In genomic region chr15:91502235-91502634, GRCm38 (mm10) we compare ENCODE assay signal across 26 mouse cellular contexts.
DNase-seq lines count a peak whose midpoint lies in the region; ATAC-seq and TF ChIP-seq lines count a peak whose summit lies in the region.
"Had no signal": no experiment of that assay in that cellular context is flagged by ENCODE, and none has a peak within 500 bp of the region (broad histone marks: within the 10 kb centered on the region; RNA-seq: fewer than 3 reads in every experiment).

No protein-coding gene starts in this region.

- peak overlapping the region; percentile 6; the same call in 1 of the 2 replicates for H3K27ac ChIP-seq in hindbrain, embryonic 14.5 days
- no peak overlapping the region for H3K27ac ChIP-seq in hindbrain, embryonic 12.5 days
- H3K27ac ChIP-seq in lung, embryonic 14.5 days (ENCODE audit: low read depth): no peak overlapping the region
- peak overlapping the region; percentile 80 for H3K27ac ChIP-seq in forebrain, embryonic 13.5 days
- H3K27ac ChIP-seq in neural tube, embryonic 14.5 days (ENCODE audit: low read depth, low read length): no peak overlapping the region
- H3K27ac ChIP-seq: heart, embryonic 15.5 days; kidney, embryonic 15.5 days; left cerebral cortex, adult 2 months; limb, embryonic 15.5 days; liver, embryonic 14.5 days; lung, embryonic 15.5 days; midbrain, embryonic 12.5 days had no signal

- no peak for DNase-seq in hindbrain, embryonic 14.5 days (ENCODE audit: low spot score)
- DNase-seq in lung, embryonic 14.5 days: no peak
- no peak for DNase-seq in lung, adult 18-20 months
- DNase-seq in adrenal gland, postnatal 25 days: no peak
- DNase-seq in left cerebral cortex, adult 11 months (ENCODE audit: low spot score): no peak
- DNase-seq: adrenal gland, postnatal 14 days; cerebellum, adult 11-12 months; cerebellum, adult 9-11 months; gastrocnemius, postnatal 10 days; spleen, adult 18-20 months; thymus, adult 18-20 months; thymus, postnatal 25 days had no signal

- no peaks in the 10 kb centered on the region for H3K27me3 ChIP-seq in hindbrain, embryonic 14.5 days (ENCODE audit: control insufficient read depth, insufficient read depth, low read length)
- no peaks in the 10 kb centered on the region for H3K27me3 ChIP-seq in hindbrain, embryonic 12.5 days
- H3K27me3 ChIP-seq in lung, embryonic 14.5 days (ENCODE audit: insufficient read depth, low read length): no peaks in the 10 kb centered on the region
- no peaks in the 10 kb centered on the region for H3K27me3 ChIP-seq in forebrain, embryonic 13.5 days
- no peaks in the 10 kb centered on the region for H3K27me3 ChIP-seq in neural tube, embryonic 14.5 days (ENCODE audit: control insufficient read depth, insufficient read depth, low read length)
- H3K27me3 ChIP-seq: embryonic facial prominence, embryonic 13.5 days; heart, embryonic 15.5 days; kidney, embryonic 15.5 days; limb, embryonic 15.5 days; lung, embryonic 15.5 days; megakaryocyte, embryonic 14.5 days; midbrain, embryonic 12.5 days had no signal

- no peaks in the 10 kb centered on the region for H3K9me3 ChIP-seq in hindbrain, embryonic 14.5 days (ENCODE audit: control insufficient read depth, low read length)
- no peaks in the 10 kb centered on the region for H3K9me3 ChIP-seq in hindbrain, embryonic 12.5 days (replicated peaks)
- no peaks in the 10 kb centered on the region for H3K9me3 ChIP-seq in lung, embryonic 14.5 days (ENCODE audit: low read depth, low read length)
- H3K9me3 ChIP-seq in forebrain, embryonic 13.5 days (replicated peaks): no peaks in the 10 kb centered on the region
- no peaks in the 10 kb centered on the region for H3K9me3 ChIP-seq in neural tube, embryonic 14.5 days (ENCODE audit: control insufficient read depth, low read length)
- H3K9me3 ChIP-seq: embryonic facial prominence, embryonic 13.5 days; heart, embryonic 15.5 days; kidney, embryonic 15.5 days; limb, embryonic 15.5 days; lung, embryonic 15.5 days; midbrain, embryonic 12.5 days had no signal

- H3K4me2 ChIP-seq in hindbrain, embryonic 14.5 days (replicated peaks): no peak overlapping the region
- no peak overlapping the region for H3K4me2 ChIP-seq in hindbrain, embryonic 12.5 days (replicated peaks)
- H3K4me2 ChIP-seq in lung, embryonic 14.5 days: no peak overlapping the region
- no peak overlapping the region for H3K4me2 ChIP-seq in forebrain, embryonic 13.5 days
- no peak overlapping the region for H3K4me2 ChIP-seq in neural tube, embryonic 14.5 days (ENCODE audit: low read depth, low read length)
- H3K4me2 ChIP-seq: embryonic facial prominence, embryonic 13.5 days; heart, embryonic 15.5 days; kidney, embryonic 15.5 days; limb, embryonic 15.5 days; lung, embryonic 15.5 days; midbrain, embryonic 12.5 days had no signal

- H3K4me1 ChIP-seq in hindbrain, embryonic 14.5 days (replicated peaks; ENCODE audit: control insufficient read depth, insufficient read depth, low read length): 0 out of 2 replicates have a peak, but pooled peaks cover 12% of the 10 kb centered on the region
- peaks cover 14% of the 10 kb centered on the region for H3K4me1 ChIP-seq in hindbrain, embryonic 12.5 days
- peaks cover 3% of the 10 kb centered on the region; the same call in 1 of the 2 replicates for H3K4me1 ChIP-seq in lung, embryonic 14.5 days (ENCODE audit: insufficient read depth)
- H3K4me1 ChIP-seq in forebrain, embryonic 13.5 days: peaks cover 24% of the 10 kb centered on the region
- peaks cover 17% of the 10 kb centered on the region for H3K4me1 ChIP-seq in neural tube, embryonic 14.5 days (ENCODE audit: control insufficient read depth, insufficient read depth, low read length)
- H3K4me1 ChIP-seq: heart, embryonic 15.5 days; megakaryocyte, embryonic 14.5 days had no signal

- H3K9ac ChIP-seq in hindbrain, embryonic 14.5 days: no peak overlapping the region
- no peak overlapping the region for H3K9ac ChIP-seq in hindbrain, embryonic 12.5 days
- H3K9ac ChIP-seq in lung, embryonic 14.5 days: no peak overlapping the region
- H3K9ac ChIP-seq in forebrain, embryonic 13.5 days: no peak overlapping the region
- H3K9ac ChIP-seq in neural tube, embryonic 14.5 days (replicated peaks; ENCODE audit: low read depth, low read length): no peak overlapping the region
- H3K9ac ChIP-seq: embryonic facial prominence, embryonic 13.5 days; heart, embryonic 15.5 days; kidney, embryonic 15.5 days; limb, embryonic 15.5 days; liver, embryonic 14.5 days; lung, embryonic 15.5 days; midbrain, embryonic 12.5 days had no signal

- 83% methylated on average over 9 of the region's 9 CpGs for WGBS in hindbrain, embryonic 14.5 days
- WGBS in hindbrain, embryonic 12.5 days: 93% methylated on average over 9 of the region's 9 CpGs
- WGBS in lung, embryonic 14.5 days: 59% methylated on average over 9 of the region's 9 CpGs
- WGBS in forebrain, embryonic 13.5 days: 61% methylated on average over 9 of the region's 9 CpGs
- WGBS in neural tube, embryonic 14.5 days: 86% methylated on average over 9 of the region's 9 CpGs

- no peak; the same call in 1 of the 2 replicates for ATAC-seq in hindbrain, embryonic 14.5 days (ENCODE audit: low FRiP score)
- ATAC-seq in hindbrain, embryonic 12.5 days (ENCODE audit: low FRiP score): no peak
- ATAC-seq in lung, embryonic 14.5 days (ENCODE audit: insufficient read depth): 0 out of 2 replicates have a peak, but pooled peaks have one; percentile 36
- peak; percentile 37 for ATAC-seq in forebrain, embryonic 13.5 days
- peak; percentile 34; the same call in 1 of the 2 replicates for ATAC-seq in neural tube, embryonic 14.5 days (ENCODE audit: low read depth)
- ATAC-seq: intestine, postnatal 0 days had no signal

- no peak for TF ChIP-seq CTCF in lung, embryonic 14.5 days (IDR thresholded peaks at IDR 0.05; ENCODE audit: low read depth)

- H3K36me3 ChIP-seq in hindbrain, embryonic 14.5 days (replicated peaks; ENCODE audit: control insufficient read depth, insufficient read depth): no peaks in the 10 kb centered on the region
- H3K36me3 ChIP-seq in hindbrain, embryonic 12.5 days: no peaks in the 10 kb centered on the region
- H3K36me3 ChIP-seq in lung, embryonic 14.5 days (ENCODE audit: insufficient read depth): no peaks in the 10 kb centered on the region
- no peaks in the 10 kb centered on the region for H3K36me3 ChIP-seq in forebrain, embryonic 13.5 days (ENCODE audit: poor library complexity, severe bottlenecking)
- H3K36me3 ChIP-seq in neural tube, embryonic 14.5 days (ENCODE audit: control insufficient read depth, insufficient read depth, low read length): no peaks in the 10 kb centered on the region
- H3K36me3 ChIP-seq: embryonic facial prominence, embryonic 13.5 days; heart, embryonic 15.5 days; kidney, embryonic 15.5 days; limb, embryonic 15.5 days; lung, embryonic 15.5 days; midbrain, embryonic 12.5 days had no signal

- H3K4me3 ChIP-seq in hindbrain, embryonic 14.5 days (replicated peaks; ENCODE audit: low read length): no peak overlapping the region
- no peak overlapping the region for H3K4me3 ChIP-seq in hindbrain, embryonic 12.5 days
- no peak overlapping the region for H3K4me3 ChIP-seq in lung, embryonic 14.5 days (ENCODE audit: low read depth, low read length)
- H3K4me3 ChIP-seq in forebrain, embryonic 13.5 days: no peak overlapping the region
- H3K4me3 ChIP-seq in neural tube, embryonic 14.5 days (ENCODE audit: low read depth, low read length): no peak overlapping the region
- H3K4me3 ChIP-seq: embryonic facial prominence, embryonic 13.5 days; heart, embryonic 15.5 days; kidney, embryonic 15.5 days; left cerebral cortex, adult 2 months; limb, embryonic 15.5 days; lung, embryonic 15.5 days; megakaryocyte, embryonic 14.5 days; midbrain, embryonic 12.5 days; myocyte had no signal

Comparison
In these comparisons a context has a peak if more than half of its experiments do, and no peak if none do; other contexts are left out.
1. H3K27ac ChIP-seq: peak in hindbrain, embryonic 14.5 days (single experiment) and forebrain, embryonic 13.5 days (single experiment); none in hindbrain, embryonic 12.5 days (single experiment), lung, embryonic 14.5 days (single experiment) and neural tube, embryonic 14.5 days (single experiment).
2. ATAC-seq: peak in lung, embryonic 14.5 days (single experiment), forebrain, embryonic 13.5 days (single experiment) and neural tube, embryonic 14.5 days (single experiment); none in hindbrain, embryonic 14.5 days (single experiment) and hindbrain, embryonic 12.5 days (single experiment).